Mouse (Mus musculus) brain, embryonic 18.5 days (tissue): Measurements from ENCODE around the gene Asb15.

Experiments used
- DNase-seq: peaks from one replicate; pipeline ENCODE4 v3.0.0-alpha.2; 2012; ENCODE audit warnings: low read depth, low spot score

The Asb15 gene

GRCm38 (mm10) chr6:24528064-24528243 is at the start of gene Asb15:
Gene Asb15, plus strand, starts transcription at chr6:24528144.
- no peak for DNase-seq

DNA sequence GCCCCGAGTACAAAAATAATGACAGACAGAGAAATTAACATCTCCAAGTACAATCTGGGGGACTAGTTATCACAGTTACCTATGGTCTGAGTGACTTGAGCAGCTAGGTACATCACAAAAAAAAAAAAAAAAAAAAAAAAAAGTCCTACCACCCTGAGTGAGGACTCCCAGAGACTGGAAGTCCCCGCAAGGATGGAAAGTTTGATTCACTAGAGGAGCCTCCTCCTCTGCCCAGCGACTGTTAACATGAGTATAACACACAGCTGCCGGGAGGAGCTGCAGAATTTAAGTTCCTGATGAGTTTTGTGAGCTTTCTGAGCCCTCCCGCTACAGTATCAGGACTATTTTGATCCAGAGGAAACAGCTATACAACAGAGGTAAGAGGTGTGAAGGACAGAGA is 41.4 kb upstream of the Asb15 start:
- DNase-seq, result no peak

GRCm38 (mm10) chr6:24490341-24490740 is 37.6 kb upstream of the Asb15 start:
- no peak for DNase-seq

DNA sequence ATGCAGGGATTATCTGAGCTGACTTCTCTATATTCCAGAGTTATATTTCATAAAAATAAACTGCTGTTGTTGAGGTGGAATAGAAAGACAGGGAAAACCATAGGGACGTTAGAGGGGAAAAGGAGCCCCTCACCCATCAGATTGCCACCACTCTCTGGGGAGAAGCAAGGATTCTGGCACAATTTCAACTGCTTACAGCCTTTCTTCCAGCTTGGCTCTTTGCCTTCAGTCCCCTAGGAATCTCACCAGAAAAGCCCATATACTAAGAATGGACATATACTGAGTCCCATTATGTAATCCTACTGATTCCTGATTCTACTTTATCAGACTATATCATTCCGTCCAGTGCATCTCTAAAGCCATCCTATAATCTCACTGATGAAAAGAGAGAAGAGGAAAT is 23.8 kb upstream of the Asb15 start:
- no peak for DNase-seq

DNA sequence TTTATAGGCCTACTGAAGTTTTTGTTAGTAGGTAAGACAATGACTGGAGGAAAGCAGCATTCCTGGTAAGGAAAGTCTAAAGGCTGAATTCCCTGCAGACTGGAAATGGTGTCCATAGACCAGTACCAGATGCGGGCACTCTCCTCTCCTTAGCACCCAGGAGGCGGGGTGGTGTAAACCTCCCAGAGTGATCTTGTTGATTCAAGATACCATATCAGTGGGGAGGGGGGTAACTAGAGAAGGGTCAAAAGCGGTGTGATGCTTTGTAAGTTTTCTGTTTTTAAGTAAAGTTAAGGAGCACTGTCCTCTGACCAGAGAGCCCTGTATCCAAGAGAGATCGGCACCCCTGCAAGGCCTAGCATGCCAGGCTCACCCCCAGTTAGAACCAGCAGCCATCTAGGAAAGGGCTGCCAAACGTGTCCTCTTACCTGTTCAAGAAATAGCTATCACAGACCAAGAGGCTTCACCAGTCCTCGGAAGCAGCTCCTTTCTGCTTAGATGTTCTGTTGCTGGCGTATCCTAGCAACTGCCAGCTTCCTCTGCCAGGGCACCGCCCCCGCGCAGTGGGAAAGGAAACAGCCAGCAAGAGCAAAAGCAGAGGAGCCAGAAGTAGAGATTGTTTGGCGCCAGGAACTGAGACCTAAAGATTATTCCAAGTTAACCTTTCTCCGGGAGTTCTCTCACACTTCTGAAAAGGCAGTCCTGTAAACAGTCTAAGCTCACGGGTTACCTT is 13.2 kb upstream of the Asb15 start, which contains the start of gene Iqub:
Gene Iqub, minus strand, starts transcription at position 516 of the 733 bp plus-strand sequence.
- peak; percentile 60 for DNase-seq

DNA sequence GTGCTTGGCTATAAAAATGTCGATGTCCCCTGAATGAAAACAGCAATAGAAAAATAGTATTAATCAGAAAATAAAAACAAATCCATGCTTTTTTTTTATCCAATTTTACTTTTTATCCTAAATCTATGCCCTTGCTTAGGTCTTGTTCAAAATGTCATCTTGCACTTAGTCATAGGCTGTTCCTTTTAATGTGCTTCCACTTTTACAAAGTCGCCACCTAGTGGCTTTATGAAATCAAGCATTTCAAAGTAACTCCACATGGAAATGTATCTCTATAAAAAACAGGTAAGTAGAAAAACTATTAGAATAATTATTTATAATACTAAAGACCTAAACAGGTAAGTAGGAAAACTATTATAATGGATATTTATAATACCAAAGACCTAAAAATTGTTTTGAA is 11.7 kb upstream of the Asb15 start:
- DNase-seq, result no peak

GRCm38 (mm10) chr6:24525705-24526104 is 2.2 kb upstream of the Asb15 start:
- DNase-seq, result no peak

- peak; percentile 93 for DNase-seq
These were observed 535 bp upstream of the Asb15 start, which contains the start of gene Ndufa5 for GRCm38 (mm10) chr6:24527155-24528063. Gene Ndufa5, minus strand, starts transcription at chr6:24528013.

DNA sequence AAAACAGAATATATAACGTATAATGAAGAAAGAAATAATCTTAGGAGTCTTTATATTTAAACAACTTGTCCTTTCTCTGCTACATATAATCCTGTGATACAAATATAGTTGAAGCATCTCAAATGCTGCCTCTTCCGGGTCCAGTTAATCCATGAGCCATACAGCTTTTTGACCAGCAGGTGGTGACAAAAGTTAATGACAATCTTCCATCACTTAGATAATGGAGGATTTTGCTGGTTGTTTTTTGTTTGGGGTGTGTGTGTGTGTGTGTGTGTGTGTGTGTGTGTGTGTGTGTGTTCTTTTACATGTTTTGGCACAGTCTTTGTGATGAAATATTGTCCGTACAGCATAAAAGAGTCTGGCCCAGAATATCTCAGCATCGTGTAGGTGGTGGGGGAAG is 2.2 kb downstream of the Asb15 start:
- no peak for DNase-seq

- no peak for DNase-seq
These were observed 2.9 kb downstream of the Asb15 start for GRCm38 (mm10) chr6:24530711-24531420.

GRCm38 (mm10) chr6:24532804-24533203 is 4.9 kb downstream of the Asb15 start:
- DNase-seq, result no peak

- no peak for DNase-seq
These were observed 10.5 kb downstream of the Asb15 start for GRCm38 (mm10) chr6:24538435-24538834.

DNA sequence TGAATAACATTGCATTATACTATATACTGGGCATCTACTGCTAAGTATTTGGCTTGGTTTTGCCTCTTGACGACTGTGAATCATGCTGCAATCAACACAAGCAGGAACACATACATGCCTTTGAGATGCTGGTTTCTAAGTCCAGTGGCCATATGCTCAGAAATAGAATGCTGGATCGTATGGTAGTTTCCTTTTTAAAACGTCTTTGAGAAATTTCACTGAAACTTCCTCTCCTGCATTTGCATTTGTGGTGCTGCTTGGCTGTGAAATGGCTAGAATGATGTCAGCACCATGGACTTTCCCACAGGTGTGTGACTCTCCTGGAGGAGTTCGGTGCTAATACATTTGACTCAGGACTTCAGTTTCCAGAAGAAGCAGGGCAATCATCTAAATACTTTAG is 12.2 kb downstream of the Asb15 start:
- no peak for DNase-seq

DNA sequence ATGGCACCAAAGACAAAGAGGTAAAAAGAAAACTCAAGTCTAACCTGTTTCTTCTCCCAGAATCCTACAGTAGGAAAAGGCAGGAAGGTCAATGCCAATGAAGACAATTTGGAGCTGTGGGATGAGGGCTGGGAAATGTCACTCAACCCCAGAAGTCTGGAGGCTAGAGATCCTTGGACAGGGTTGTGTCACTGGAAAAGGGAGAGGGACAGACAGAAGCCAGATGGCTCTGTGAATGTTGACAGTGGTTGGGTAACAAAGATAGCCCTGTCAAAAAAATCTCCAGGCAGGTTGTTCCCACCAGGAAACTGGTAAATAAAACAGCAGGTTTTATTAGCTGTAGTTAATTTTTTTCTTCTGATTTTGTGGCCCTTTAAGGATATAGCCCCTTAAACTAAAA is 14.4 kb downstream of the Asb15 start:
- no peak for DNase-seq

DNA sequence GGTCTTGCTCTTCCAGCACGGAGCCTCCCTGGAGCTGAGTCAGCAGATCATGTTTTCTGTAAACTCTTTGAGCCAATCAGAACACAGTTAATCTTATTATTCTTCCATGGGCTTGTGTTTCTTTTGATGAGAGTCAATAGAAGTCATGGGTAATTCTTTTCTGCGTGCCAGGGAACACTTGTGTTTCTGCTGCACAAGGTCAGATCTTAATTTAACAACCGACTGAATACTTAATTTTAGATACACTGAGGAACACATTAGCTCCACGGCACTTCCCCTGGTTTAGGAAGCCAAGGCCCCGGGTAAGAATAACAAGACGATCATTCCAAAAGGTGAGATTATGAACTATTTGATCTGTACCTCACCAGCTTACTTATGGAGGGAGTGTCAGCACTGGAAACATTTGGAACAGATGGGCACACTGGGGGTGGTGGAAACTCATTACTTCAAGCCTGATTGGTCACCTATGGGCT is 15.2 kb downstream of the Asb15 start:
- DNase-seq, result no peak

DNA sequence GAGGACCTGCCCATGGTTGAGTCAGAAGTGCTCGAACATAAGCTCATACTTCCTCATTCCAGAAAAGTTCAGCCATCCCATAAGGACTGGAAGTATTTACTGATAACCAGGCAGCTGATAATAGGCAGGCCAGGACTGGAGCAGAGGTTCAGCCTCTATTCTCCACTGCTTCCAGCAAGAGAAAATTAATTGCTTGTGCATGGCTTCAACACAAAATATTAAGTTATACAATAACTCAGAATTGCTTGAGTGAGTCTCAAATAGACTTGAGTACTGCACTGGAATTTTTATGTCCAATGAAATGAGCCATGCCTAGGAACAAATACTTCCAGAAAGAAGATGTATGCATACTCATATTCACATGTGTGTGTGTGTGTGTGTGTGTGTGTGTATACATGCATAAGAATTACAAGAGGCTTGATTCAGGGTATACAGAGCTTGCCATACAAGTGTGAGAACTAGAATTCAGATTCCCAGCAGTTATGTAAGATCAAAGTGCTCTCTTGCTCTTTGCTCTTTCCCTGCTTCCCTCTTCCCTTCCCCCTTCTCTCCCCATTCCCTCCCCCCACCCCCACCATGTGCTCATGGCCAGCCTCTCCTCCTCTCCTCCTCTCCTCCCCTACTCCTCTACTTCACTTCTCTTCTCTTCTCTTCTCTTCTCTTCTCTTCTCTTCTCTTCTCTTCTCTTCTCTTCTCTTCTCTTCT is 18.9 kb downstream of the Asb15 start:
- no peak for DNase-seq

DNA sequence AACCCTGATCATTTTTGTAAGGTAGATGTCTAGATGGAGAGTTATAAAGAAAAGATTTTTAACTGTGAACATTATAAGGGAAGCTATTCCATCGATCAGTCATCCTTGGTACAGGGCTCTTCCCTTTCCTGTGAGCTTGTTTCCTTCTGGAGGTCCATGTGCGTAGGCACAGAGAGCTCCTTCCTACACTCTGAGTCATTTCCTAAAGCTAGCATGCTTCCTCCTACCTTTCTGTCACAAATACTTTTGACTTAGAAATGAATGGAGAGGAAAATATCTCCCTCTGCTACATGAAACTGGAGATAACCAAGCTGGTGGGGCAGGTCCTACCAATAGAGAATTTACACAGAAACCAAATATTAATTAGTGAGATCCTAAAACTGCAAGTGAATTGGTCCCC is 21.9 kb downstream of the Asb15 start:
- no peak for DNase-seq

DNA sequence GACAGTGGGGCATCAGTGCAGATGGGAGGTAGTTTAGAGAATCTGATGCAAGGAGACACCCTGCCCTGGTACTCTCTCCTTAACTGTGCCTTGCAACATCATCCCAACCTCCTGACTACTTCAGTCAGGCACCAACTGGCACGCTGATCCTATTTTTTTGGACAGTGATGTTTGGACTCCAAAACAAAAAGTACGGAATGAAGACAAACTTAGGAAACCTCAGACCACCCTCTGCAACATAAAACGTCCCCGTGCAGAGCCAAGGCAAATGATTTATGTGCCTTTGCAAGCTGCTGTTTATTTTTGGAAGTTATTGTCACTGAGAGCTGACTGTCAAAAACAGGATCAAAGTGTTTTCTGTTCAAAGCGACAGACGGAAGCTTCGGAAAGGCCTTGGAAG is 24.1 kb downstream of the Asb15 start:
- no peak for DNase-seq

- DNase-seq, result no peak
These were observed 26.6 kb downstream of the Asb15 start for GRCm38 (mm10) chr6:24554427-24555086.

DNA sequence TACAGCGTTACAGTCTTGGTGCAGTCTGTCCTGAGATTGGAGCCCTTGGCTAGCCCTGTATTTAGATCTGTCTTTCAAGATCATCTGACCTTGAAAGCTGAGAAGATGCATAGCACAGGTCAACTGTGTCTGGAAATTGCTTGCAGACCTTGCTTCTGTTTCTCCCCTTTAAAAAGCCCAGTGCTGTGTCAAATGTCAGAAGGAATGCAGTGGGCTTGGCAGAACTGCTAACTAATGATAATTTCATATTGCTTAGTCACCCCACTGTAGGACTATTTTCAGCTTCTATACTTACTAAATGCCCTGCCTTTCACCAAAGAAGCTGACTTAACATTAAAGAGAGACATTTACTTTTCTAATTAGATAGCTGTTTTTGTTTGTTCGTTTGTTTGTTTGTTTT is 27.5 kb downstream of the Asb15 start:
- no peak for DNase-seq

DNA sequence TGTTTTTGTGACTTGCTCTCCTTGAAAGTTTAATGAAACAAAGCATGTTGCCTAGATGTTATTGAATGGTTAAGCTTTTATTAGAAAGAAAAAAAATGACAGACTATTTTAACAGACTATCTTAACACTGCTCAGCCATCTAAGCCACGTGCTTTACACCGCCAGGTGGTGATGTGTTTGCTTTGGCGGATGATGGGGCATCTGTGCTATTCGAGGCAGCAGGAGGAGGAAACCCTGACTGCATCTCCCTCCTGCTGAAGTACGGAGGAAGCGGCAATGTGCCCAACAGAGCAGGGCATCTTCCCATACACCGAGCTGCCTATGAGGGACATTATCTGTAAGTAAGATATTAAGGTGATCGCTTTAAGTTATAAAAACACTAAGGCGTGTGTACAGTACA is 36.1 kb downstream of the Asb15 start:
- no peak for DNase-seq
